ENCODE assay signal across 9 mouse cellular contexts in genomic region chr19:57328792-57329191, GRCm38 (mm10). TPM values are rescaled to one million over a fixed set of nuclear protein-coding genes. Genes with fewer than 3 reads are reported as not detected.
DNase-seq lines count a peak whose midpoint lies in the region; ATAC-seq and TF ChIP-seq lines count a peak whose summit lies in the region.
"Had no signal": no experiment of that assay in that cellular context is flagged by ENCODE, and none has a peak within 500 bp of the region (broad histone marks: within the 10 kb centered on the region; RNA-seq: fewer than 3 reads in every experiment).

No protein-coding gene starts in this region.

- H3K4me2 ChIP-seq in intestine, postnatal 0 days (replicated peaks; ENCODE audit: low read depth), result no peak overlapping the region
- no peak overlapping the region for H3K4me2 ChIP-seq in intestine, embryonic 16.5 days (ENCODE audit: low read depth, low read length)
- H3K4me2 ChIP-seq in myocyte (ENCODE audit: low read depth), result peak overlapping the region; percentile 69

- H3K4me3 ChIP-seq in intestine, postnatal 0 days (ENCODE audit: low read depth, low read length), result no peak overlapping the region
- H3K4me3 ChIP-seq in intestine, embryonic 16.5 days (ENCODE audit: low read length), result no peak overlapping the region
- no peak overlapping the region for H3K4me3 ChIP-seq in myocyte

- ATAC-seq in intestine, postnatal 0 days, result no peak
- no peak for ATAC-seq in intestine, embryonic 16.5 days

- no peaks in the 10 kb centered on the region for H3K79me2 ChIP-seq in myocyte (ENCODE audit: control insufficient read depth, insufficient read depth)

- TF ChIP-seq CTCF in intestine, postnatal 0 days (IDR thresholded peaks at IDR 0.05; ENCODE audit: low read depth), result peak; percentile 87

- H3K36me3 ChIP-seq in intestine, postnatal 0 days (ENCODE audit: control insufficient read depth, insufficient read depth), result no peaks in the 10 kb centered on the region
- no peaks in the 10 kb centered on the region for H3K36me3 ChIP-seq in intestine, embryonic 16.5 days (ENCODE audit: control insufficient read depth, insufficient read depth, low read length)
- no peaks in the 10 kb centered on the region for H3K36me3 ChIP-seq in myocyte (ENCODE audit: control insufficient read depth, insufficient read depth)

- H3ac ChIP-seq in myocyte (ENCODE audit: control insufficient read depth, insufficient read length), result no peak overlapping the region

- no peak for TF ChIP-seq POLR2A in myocyte (IDR thresholded peaks at IDR 0.05; ENCODE audit: insufficient read length, low read depth)

- no peaks in the 10 kb centered on the region for H3K27me3 ChIP-seq in intestine, postnatal 0 days (replicated peaks; ENCODE audit: control insufficient read depth, insufficient read depth, low read length)
- no peaks in the 10 kb centered on the region for H3K27me3 ChIP-seq in intestine, embryonic 16.5 days (replicated peaks; ENCODE audit: control insufficient read depth, insufficient read depth, low read length)
- H3K27me3 ChIP-seq in myocyte (ENCODE audit: control insufficient read depth, insufficient read depth, insufficient read length), result no peaks in the 10 kb centered on the region

- no peak overlapping the region for H3K9ac ChIP-seq in intestine, postnatal 0 days (ENCODE audit: low read depth, low read length)
- no peak overlapping the region for H3K9ac ChIP-seq in intestine, embryonic 16.5 days (ENCODE audit: low read depth, low read length)

- WGBS in intestine, postnatal 0 days, result 54% methylated on average over 12 of the region's 12 CpGs
- 56% methylated on average over 12 of the region's 12 CpGs for WGBS in intestine, embryonic 16.5 days

- no peak overlapping the region for H3K27ac ChIP-seq in intestine, postnatal 0 days (ENCODE audit: low read depth, low read length)
- H3K27ac ChIP-seq in intestine, embryonic 16.5 days (ENCODE audit: low read length), result no peak overlapping the region
- H3K27ac ChIP-seq: macrophage had no signal

- H3K4me1 ChIP-seq in intestine, postnatal 0 days (replicated peaks; ENCODE audit: control insufficient read depth, insufficient read depth, low read length), result no peaks in the 10 kb centered on the region
- H3K4me1 ChIP-seq in intestine, embryonic 16.5 days (ENCODE audit: control insufficient read depth, insufficient read depth, low read length), result no peaks in the 10 kb centered on the region

- no peaks in the 10 kb centered on the region for H3K9me3 ChIP-seq in intestine, postnatal 0 days (ENCODE audit: control insufficient read depth)
- no peaks in the 10 kb centered on the region for H3K9me3 ChIP-seq in intestine, embryonic 16.5 days (ENCODE audit: control insufficient read depth, low read length)

- peak; percentile 59 to 63 for DNase-seq in B cell, adult 2 months
- DNase-seq in MEL-GATA-1-ER (ENCODE audit: extremely low read depth, low read depth), result peak; percentile 65
- peak; percentile 67 to 81 for DNase-seq in cerebellum, postnatal 10 days
- DNase-seq in kidney, postnatal 10 days, result peak; percentile 73
- no peak for DNase-seq in right cerebral cortex, adult 18-20 months

TF ChIP-seq in myocyte, 11 proteins besides CTCF, POLR2A, EP300 and RAD21:
- TF ChIP-seq USF1 (IDR thresholded peaks at IDR 0.05; ENCODE audit: low read depth), result no peak
- TF ChIP-seq CEBPB (IDR thresholded peaks at IDR 0.05; ENCODE audit: insufficient read depth, poor library complexity, severe bottlenecking), result no peak
- TF ChIP-seq TCF12 (IDR thresholded peaks at IDR 0.05; ENCODE audit: insufficient read depth, poor library complexity, severe bottlenecking), result no peak
- TF ChIP-seq POLR2AphosphoS2 (IDR thresholded peaks at IDR 0.05; ENCODE audit: insufficient read length, low read depth), result no peak
- TF ChIP-seq MYOD1 (IDR thresholded peaks at IDR 0.05; ENCODE audit: control insufficient read depth in 1 of 3, insufficient read length in 2 of 3, low read depth in 2 of 3), result no peak
- TF ChIP-seq REST (IDR thresholded peaks at IDR 0.05; ENCODE audit: insufficient read depth, insufficient read length), result no peak
- TF ChIP-seq TCF3 (IDR thresholded peaks at IDR 0.05; ENCODE audit: insufficient read length, low read depth), result no peak
- TF ChIP-seq MAX (IDR thresholded peaks at IDR 0.05; ENCODE audit: low read depth), result no peak
- no peak for TF ChIP-seq MYOG (IDR thresholded peaks at IDR 0.05; ENCODE audit: control insufficient read depth in 1 of 3, insufficient read depth in 1 of 3, insufficient read length in 2 of 3, low read depth in 2 of 3)
- no peak for TF ChIP-seq E2F4 (IDR thresholded peaks at IDR 0.05; ENCODE audit: insufficient read depth)
- no peak for TF ChIP-seq SRF (IDR thresholded peaks at IDR 0.05; ENCODE audit: control insufficient read depth, insufficient read length, low read depth)

RNA-seq across cellular contexts. Expression of gene Ablim1, which starts 14.1 kb away (rescaled TPM):
- polyA plus RNA-seq in intestine, postnatal 0 days (2015; fragmentation: Nextera tagmentation; extraction: Ambion mirVana), result 24.4 and 28.7 TPM in 2 replicates
- 29.2 and 32.0 TPM in 2 replicates for polyA plus RNA-seq in intestine, embryonic 16.5 days (2015; fragmentation: Nextera tagmentation; extraction: Ambion mirVana)
- 29.9 TPM for polyA plus RNA-seq in myocyte (2012; fragmentation: generic; extraction: Trizol)

RNA-seq across cellular contexts. Expression of gene Fam160b1, which starts 31.7 kb away (rescaled TPM):
- 13.9 and 14.9 TPM in 2 replicates for polyA plus RNA-seq in intestine, postnatal 0 days (2015; fragmentation: Nextera tagmentation; extraction: Ambion mirVana)
- 9.9 and 11.8 TPM in 2 replicates for polyA plus RNA-seq in intestine, embryonic 16.5 days (2015; fragmentation: Nextera tagmentation; extraction: Ambion mirVana)
- 7.1 TPM for polyA plus RNA-seq in myocyte (2012; fragmentation: generic; extraction: Trizol)
